Mouse (Mus musculus) macrophage (primary cell): Measurements from ENCODE around the gene Man2c1. TPM values are rescaled to one million over a fixed set of nuclear protein-coding genes. Genes with fewer than 3 reads are reported as not detected.

Experiments
- H3K27ac ChIP-seq: fragments of 350-480 bp; formaldehyde crosslinking; 2 replicates; pipeline ENCODE4 v1.9.0; 2021
- H3K36me3 ChIP-seq: fragments of 350-480 bp; formaldehyde crosslinking; 2 replicates; pipeline ENCODE4 v1.9.0; 2021; ENCODE audit errors: inconsistent target
- H3K4me3 ChIP-seq: fragments of 350-480 bp; formaldehyde crosslinking; 2 replicates; pipeline ENCODE4 v1.9.0; 2021; ENCODE audit errors: inconsistent target
- H3K79me2 ChIP-seq: fragments of 350-480 bp; formaldehyde crosslinking; 2 replicates; pipeline ENCODE4 v1.9.0; 2021; ENCODE audit errors: inconsistent target
- WGBS: methylation state at CpG from one replicate; pipeline ENCODE4 v1.1.7; 2026; ENCODE audit warnings: inconsistent platforms; ENCODE audit not compliant: missing documents; 5-methylcytosine and 5-hydroxymethylcytosine counted together
- polyA plus RNA-seq: library from polyadenylated mRNA; stranded (reverse); fragments of 250-400 nt; gene quantifications from 3 replicates; pipeline ENCODE4 v1.2.4, GENCODE M21; 2018; ENCODE audit warnings: inconsistent platforms
- total RNA-seq, 78 experiments: library from RNA; depleted of rRNA; stranded (reverse); fragments of 250-400 nt; gene quantifications; 1 replicate in 9 of 78; 2 replicates in 24 of 78; 3 replicates in 43 of 78; 4 replicates in 2 of 78; pipeline ENCODE4 v1.2.4; 2018; ENCODE audit warnings: inconsistent platforms in 56 of 78

Man2c1 gene
- 100 to 1,000 TPM; 190 to 547 (median 342) TPM for total RNA-seq (2018; cell fraction: chromatin; rRNA removed)
- total RNA-seq (2018; cell fraction: cytosol; rRNA removed), result 10 to 100 TPM; 22.6 to 51.7 (median 29.9) TPM
- total RNA-seq (2018; cell fraction: nucleus; rRNA removed), result 100 to 1,000 TPM in 21 of 26 experiments, 10 to 100 TPM in 5; 56.2 to 292 (median 135) TPM
- polyA plus RNA-seq, result 26.9 to 46.4 TPM (median 35.9 TPM) in 3 replicates

DNA sequence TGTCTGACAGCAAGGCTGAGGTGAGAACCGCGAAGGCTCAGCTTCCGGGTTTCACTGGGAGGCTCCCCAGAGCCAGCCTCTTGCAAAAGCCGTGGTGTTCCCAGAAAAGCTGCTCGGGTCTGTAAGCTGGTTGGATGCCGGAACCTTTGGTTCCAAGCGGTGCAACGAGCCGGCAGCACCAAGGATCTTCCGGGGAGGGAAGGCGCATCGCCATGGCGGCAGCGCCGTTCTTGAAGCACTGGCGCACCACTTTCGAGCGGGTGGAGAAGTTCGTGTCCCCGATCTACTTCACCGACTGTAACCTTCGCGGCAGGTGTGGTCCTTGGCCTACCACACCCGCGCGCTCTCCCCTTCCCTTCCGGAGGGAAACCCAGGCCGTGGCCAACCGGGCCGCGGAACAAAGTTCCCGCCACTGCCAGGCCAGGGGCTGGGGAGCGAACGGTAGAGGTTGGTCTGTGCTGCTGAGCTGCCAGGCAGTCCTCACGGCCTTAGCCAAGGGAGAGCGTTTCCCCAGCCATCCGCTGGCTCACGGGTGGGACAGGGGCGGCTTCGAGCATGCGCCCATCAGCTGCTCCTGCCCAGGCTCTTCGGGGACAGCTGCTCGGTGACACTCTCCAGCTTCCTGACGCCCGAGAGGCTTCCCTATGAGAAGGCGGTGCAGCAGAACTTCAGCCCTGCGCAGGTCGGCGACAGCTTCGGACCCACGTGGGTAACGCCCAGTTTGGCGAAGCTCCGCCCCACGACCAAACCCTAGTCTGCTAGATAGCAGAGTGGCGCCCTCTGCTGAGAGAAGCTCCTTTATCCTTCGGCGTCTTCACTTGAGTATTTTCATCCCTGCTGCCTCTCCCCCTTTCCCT is at the start of gene Man2c1:
Gene Man2c1, plus strand, starts transcription at position 114 of the 857 bp plus-strand sequence.
- 1% methylated on average over 58 of the region's 58 CpGs for WGBS
- H3K27ac ChIP-seq, result peak within 1 kb of the TSS; percentile 66
- peaks cover 46% of the 10 kb centered on the region for H3K36me3 ChIP-seq
- peaks cover 39% of the 10 kb centered on the region for H3K79me2 ChIP-seq
- H3K4me3 ChIP-seq, result peak within 1 kb of the TSS; percentile 57

DNA sequence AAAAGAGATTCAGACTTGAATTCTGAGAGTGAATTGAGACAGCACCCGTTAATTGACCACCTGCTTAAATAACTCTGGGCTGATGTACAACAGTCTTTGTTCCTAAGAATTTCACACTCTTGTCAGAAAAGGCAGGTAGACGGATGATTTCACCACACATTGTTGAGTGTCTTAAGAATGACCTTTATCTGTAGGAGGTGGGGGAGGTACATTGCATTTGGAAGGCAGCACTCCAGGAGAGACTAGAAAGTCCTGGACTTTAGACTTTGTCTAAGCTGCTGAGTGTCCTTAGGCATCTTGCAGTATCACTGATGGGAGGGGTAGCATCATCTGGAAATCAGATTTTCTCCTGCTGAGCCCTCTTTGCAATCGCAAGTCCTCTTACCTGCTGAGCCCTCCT is 48.3 kb upstream of the Man2c1 start:
- Histone ChIP-seq H3K4me3 (no peak overlapping the region), H3K36me3 (peaks cover 9% of the 10 kb centered on the region), H3K79me2 (peaks cover 97% of the 10 kb centered on the region), H3K27ac (no peak overlapping the region)
- 100% methylated on average over 3 of the region's 3 CpGs for WGBS

DNA sequence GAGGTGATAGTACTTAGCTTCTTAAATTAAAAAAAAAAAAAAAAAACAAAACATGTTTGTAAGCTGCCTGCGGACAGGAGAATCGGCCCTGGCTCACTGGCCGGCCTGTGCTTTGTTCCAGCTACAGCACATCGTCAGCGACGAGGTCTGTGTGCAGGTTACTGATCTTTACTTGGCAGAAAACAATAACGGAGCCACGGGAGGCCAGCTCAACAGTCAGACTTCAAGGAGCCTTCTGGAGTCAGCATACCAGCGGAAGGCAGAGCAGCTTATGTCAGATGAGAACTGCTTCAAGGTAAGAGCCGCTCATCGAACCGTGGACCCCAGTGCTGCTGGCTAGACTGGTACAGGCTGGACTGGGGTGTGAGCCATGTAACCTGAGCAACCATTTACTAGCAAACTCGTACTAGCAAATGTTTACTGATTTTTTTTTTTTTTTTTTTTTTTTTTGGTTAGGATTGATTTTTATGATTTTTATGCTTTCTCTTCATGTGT is 13.2 kb upstream of the Man2c1 start:
- peaks cover 83% of the 10 kb centered on the region for H3K36me3 ChIP-seq
- no peaks in the 10 kb centered on the region for H3K79me2 ChIP-seq
- 98% methylated on average over 13 of the region's 13 CpGs for WGBS
- H3K4me3 ChIP-seq, result no peak overlapping the region
- H3K27ac ChIP-seq, result no peak overlapping the region

DNA sequence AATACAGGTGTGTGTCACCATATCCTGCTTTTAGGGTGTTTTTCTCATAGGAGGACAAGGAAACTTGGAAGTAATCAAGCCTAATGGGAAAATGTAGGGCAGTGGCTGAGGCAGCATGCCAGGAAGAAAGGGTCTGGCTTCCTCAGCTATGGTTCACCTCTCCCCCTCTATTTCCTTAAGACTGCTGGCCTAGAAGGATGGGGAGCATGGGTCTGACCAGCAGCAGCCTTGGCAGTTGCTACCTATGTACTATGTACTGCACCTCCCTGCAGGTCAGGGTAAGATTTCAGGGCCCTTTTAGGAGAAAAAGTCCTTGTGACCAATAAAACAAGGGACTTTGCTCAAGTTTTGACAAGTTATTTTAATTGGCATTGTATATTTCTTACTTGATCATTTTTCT is 849 bp upstream of the Man2c1 start:
- H3K27ac ChIP-seq, result no peak overlapping the region
- peaks cover 39% of the 10 kb centered on the region for H3K79me2 ChIP-seq
- peak overlapping the region; percentile 57 for H3K4me3 ChIP-seq
- peaks cover 34% of the 10 kb centered on the region for H3K36me3 ChIP-seq

DNA sequence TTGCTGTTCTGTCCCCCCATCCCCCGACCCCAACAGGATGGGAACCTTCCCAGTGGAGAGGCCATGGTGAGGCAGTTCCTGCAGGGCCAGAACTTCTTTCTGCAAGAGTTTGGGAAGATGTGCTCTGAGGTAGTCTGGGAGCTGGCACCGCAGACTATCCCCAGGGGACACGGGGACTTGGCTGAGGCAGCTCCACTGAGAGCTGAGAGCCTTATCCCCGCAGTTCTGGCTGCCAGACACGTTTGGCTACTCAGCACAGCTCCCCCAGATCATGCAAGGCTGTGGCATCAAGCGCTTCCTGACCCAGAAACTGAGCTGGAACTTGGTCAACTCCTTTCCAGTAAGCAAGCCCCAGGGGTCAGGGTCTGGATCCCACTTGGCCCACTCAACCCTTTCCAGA is 6.8 kb downstream of the Man2c1 start:
- peaks cover 77% of the 10 kb centered on the region for H3K36me3 ChIP-seq
- no peaks in the 10 kb centered on the region for H3K79me2 ChIP-seq
- WGBS, result 94% methylated on average over 6 of the region's 6 CpGs
- no peak overlapping the region for H3K27ac ChIP-seq
- H3K4me3 ChIP-seq, result no peak overlapping the region

DNA sequence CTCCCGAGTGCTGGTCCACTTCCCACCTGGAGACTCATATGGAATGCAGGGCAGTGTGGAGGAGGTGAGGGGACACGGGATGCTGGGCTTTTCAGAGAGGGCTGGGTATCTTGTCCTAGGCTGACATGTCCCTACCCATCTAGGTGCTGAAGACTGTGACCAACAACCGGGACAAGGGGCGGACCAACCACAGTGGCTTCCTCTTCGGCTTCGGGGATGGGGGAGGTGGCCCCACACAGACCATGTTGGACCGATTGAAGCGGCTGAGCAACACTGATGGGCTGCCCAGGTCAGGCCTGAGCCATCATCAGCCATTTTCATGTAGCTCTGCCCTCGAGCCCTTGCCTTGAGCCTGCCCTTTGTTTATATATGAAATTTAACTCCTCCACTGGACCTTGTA is 7.3 kb downstream of the Man2c1 start:
- no peak overlapping the region for H3K27ac ChIP-seq
- no peaks in the 10 kb centered on the region for H3K79me2 ChIP-seq
- H3K4me3 ChIP-seq, result no peak overlapping the region
- WGBS, result 90% methylated on average over 9 of the region's 9 CpGs
- H3K36me3 ChIP-seq, result peaks cover 77% of the 10 kb centered on the region

DNA sequence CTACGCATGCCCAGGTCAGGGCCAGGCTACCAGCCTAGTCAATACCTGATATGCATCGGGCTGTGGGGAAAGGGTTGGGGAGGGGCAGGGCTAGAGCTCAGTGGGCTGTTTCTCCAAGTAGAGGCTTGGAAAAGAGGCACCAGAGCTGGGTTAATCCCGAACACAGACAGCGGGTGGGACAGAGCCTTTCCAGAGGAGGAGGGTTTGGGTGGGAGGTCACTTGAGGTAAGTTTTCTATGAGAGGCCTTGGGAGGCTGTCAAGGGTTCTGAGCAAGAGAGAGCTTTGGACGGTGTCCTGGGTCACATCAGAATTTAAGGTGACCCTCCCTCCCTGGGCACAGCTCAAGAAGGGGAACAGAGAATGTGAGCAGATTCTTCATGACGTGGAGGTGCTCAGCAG is 8.0 kb downstream of the Man2c1 start:
- H3K79me2 ChIP-seq, result no peaks in the 10 kb centered on the region
- WGBS, result 95% methylated on average over 6 of the region's 6 CpGs
- peaks cover 84% of the 10 kb centered on the region for H3K36me3 ChIP-seq
- no peak overlapping the region for H3K4me3 ChIP-seq
- no peak overlapping the region for H3K27ac ChIP-seq

DNA sequence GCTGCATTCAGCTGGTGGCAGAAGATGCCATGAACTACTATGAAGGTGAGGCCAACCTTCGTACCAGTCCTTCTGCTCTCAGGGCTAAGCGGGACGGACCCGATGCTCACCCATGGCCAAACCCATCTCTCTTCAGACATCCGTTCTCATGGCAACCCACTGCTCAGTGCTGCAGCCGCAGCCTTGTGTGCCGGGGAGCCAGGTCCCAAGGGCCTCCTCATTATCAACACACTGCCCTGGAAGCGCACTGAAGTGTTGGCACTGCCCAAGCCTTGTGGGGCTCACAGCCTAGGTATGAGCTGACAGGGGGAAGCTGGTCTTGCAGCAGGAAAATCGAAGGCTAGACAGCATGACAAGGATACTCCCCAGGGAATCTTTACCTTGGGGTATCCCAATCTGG is 8.6 kb downstream of the Man2c1 start:
- 97% methylated on average over 9 of the region's 9 CpGs for WGBS
- H3K27ac ChIP-seq, result no peak overlapping the region
- no peaks in the 10 kb centered on the region for H3K79me2 ChIP-seq
- no peak overlapping the region for H3K4me3 ChIP-seq
- peaks cover 87% of the 10 kb centered on the region for H3K36me3 ChIP-seq

DNA sequence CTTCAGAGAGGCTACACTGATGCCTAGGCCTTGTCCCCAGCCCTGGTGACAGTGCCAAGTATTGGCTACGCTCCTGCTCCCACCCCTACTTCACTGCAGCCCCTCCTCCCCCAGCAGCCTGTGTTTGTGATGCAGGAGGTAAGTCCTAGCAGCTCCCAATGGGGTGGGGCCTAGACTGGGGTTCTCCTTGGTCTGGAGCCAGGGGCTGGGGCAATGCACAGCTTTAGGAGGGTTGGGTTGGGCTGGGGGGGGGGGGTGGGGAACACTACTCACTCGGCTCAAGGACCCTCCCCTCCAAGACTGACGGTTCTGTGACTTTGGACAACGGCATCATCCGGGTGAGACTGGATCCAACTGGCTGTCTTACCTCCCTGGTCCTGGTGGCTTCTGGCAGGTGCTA is 9.1 kb downstream of the Man2c1 start:
- Histone ChIP-seq H3K79me2 (no peaks in the 10 kb centered on the region), H3K36me3 (peaks cover 82% of the 10 kb centered on the region), H3K27ac (no peak overlapping the region), H3K4me3 (no peak overlapping the region)
- 92% methylated on average over 4 of the region's 5 CpGs for WGBS

DNA sequence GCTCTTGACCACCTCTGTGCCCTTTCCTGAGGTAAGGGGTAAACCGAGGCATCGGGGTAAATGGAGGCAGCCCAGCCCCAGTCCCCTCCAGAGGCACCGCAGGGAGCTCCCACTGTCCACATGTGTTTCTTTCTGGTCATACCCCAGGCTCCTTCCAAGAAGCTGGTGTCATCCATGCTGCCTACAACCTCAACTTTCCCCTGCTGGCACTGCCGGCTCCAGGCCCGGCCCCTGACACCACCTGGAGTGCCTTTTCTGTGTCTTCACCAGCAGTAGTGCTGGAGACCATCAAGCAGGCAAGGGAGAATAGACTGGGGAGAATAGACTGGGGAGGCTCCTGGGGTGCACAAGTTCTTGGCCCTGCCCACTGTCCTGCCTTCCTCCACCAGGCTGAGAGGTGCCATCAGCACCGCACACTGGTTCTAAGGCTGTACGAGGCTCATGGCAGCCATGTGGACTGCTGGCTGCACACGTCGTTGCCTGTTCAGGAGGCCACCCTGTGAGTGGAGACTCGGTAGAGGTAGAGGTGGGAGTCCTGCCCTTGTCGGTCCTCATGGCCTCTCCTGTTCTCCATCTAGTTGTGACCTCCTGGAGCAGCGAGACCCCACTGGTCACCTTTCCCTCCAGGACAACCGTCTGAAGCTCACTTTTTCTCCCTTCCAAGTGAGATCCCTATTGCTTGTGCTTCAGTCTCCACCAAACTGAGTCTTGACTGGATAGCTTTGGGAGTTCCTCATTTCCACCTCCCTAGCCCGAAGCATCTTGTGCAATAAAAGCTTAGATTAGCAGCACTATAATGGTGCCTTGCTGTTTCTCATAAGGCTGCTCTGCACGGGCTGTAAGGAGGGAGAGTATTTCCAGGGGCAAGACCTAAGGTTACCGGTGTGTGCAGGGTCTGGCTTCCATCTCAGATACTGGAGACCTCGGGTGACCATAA is 11.2 kb downstream of the Man2c1 start:
- Histone ChIP-seq H3K36me3 (peaks cover 61% of the 10 kb centered on the region), H3K79me2 (no peaks in the 10 kb centered on the region)

DNA sequence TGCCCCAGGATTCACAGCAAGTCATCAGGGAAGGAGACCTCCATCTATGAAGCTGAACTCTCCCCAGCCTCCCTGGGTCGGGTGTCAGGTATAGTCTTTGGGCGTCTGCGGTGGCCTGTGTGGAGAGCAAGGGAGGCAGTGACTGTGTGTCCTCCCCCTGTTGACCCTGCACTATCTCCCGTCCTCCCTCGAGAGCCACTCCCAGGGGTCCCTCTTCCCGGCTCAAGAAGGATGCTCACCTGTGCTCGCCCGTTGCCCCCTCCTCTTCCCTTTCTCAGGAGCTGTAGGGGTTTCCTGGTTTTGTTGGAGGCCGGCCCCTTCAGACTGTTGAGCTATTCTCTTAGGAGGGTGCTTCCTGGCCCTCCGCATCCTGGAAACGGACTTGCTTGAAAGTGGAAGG is 12.7 kb downstream of the Man2c1 start:
- Histone ChIP-seq H3K79me2 (no peaks in the 10 kb centered on the region), H3K27ac (no peak overlapping the region), H3K36me3 (peaks cover 46% of the 10 kb centered on the region), H3K4me3 (no peak overlapping the region)
- WGBS, result 97% methylated on average over 11 of the region's 11 CpGs

More for the DNA sequence above, 11.2 kb downstream of the Man2c1 start:
- Histone ChIP-seq H3K4me3 (no peak overlapping the region), H3K27ac (no peak overlapping the region)
- whole genome bisulfite sequencing, result 78% methylated on average over 16 of the region's 17 CpGs

DNA sequence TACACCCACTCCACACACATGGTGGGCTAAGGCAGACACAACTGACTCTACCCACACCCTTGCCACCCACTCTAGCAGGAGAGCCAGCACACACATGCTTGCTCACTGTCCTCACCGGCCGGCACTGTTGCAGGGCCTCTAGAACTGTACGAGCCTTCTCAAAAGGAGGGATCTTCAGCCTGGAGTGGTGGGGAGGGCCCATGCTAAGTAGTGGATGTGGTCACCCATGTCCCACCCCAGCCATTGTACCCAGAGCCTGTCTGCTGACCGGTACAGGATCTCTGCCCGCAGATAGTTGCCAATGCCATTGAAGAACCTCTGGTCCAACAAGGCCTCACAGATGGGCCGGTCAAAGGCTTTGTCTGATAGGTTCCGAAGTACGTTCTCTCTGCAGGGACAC is 14.3 kb downstream of the Man2c1 start:
- Histone ChIP-seq H3K27ac (no peak overlapping the region), H3K79me2 (no peaks in the 10 kb centered on the region), H3K4me3 (no peak overlapping the region), H3K36me3 (peaks cover 30% of the 10 kb centered on the region)
- 96% methylated on average over 8 of the region's 8 CpGs for WGBS

DNA sequence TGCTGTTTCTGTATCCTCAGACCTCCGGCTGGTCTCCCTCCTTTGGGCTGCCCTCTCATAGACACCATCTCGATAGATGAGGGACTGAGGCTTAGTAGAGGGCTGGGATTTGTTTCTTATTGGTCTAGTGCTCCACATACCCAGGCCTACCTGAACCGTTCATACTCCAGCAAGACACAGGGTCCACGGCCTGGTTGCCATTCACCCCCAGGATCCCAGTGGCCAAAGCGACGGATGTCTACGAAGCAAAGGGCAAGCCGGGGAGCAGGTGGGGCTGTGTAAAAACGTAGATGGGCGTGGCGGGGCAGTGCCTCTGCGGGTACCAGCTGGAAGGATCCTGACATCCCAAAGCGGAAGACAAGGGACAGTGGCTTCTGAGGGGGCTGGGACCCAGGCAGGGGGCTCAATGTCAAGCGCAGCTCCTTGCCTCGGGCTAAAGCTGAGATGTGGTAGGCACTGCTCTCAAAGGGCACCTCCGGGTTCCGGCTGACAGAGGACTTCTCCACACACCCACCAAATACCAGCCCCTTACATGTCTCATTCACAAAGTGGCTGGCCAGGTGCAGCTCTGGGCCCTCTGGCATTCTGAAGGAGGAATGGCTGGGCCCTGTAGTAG is 16.1 kb downstream of the Man2c1 start:
- no peak overlapping the region for H3K4me3 ChIP-seq
- no peak overlapping the region for H3K27ac ChIP-seq
- WGBS, result 95% methylated on average over 17 of the region's 17 CpGs
- peaks cover 15% of the 10 kb centered on the region; the same call in 1 of the 2 replicates for H3K36me3 ChIP-seq
- no peaks in the 10 kb centered on the region for H3K79me2 ChIP-seq
